Mouse (Mus musculus) cerebellum, postnatal 36 days (tissue): Measurements from ENCODE around the gene Ppp1r3c.
"Not testable (repeated sequence)": the region's sequence is repeated elsewhere in the genome, so short reads cannot be mapped to it uniquely, and the experiment has no call there.

Source experiments
- DNase-seq, 2 experiments: peaks; one replicate each; pipeline ENCODE4 v3.0.0; 2021 to 2022; ENCODE audit warnings: mixed read lengths in 2 of 2

Gene Ppp1r3c

GRCm38 (mm10) chr19:36736537-36736936 is at the start of gene Ppp1r3c:
Gene Ppp1r3c, minus strand, starts transcription at chr19:36736653.
- peak; percentile 65 to 70 for DNase-seq

- no peak for DNase-seq
These were observed 46.7 kb upstream of the Ppp1r3c start for GRCm38 (mm10) chr19:36783179-36783578.

DNA sequence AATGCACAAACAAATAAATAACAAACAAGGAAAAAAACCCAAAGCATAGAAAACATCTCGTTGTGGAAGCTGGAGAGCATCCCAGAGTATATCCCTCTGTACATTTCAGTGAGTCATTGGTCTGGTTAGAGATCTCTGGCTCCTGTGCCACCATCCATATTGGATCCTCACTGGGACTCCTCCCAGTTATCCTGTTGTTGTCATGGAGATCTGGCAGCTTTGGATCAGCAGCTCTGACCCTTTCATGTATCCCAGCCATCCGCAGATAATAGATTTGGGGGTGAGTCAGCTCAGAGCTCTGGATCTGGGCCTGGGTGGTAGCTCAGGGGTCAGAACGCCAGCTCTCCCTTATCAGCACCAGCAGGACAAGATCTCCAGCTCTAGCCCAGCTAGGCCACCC is 46.1 kb upstream of the Ppp1r3c start:
- no peak for DNase-seq

- DNase-seq = no peak
These were observed 45.5 kb upstream of the Ppp1r3c start for GRCm38 (mm10) chr19:36781996-36782395.

DNA sequence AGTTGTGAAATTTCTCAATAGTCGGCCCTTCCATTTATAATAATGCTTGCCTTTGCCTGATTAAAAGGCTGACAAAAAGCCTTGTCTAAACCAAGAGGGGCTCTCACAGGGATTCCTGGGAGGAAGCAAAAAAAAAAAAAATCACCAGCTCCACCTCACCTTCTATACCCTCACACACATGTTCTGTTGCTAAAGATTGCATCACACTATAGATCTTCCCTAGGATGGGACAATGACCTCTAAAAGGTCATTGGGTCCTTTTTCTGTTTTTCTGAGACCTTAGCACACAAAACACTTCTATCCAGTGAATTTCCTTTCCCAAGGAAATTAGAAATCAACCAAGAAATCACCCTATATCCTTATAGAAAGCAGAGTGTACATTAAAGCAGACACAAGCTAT is 43.9 kb upstream of the Ppp1r3c start:
- DNase-seq = no peak

DNA sequence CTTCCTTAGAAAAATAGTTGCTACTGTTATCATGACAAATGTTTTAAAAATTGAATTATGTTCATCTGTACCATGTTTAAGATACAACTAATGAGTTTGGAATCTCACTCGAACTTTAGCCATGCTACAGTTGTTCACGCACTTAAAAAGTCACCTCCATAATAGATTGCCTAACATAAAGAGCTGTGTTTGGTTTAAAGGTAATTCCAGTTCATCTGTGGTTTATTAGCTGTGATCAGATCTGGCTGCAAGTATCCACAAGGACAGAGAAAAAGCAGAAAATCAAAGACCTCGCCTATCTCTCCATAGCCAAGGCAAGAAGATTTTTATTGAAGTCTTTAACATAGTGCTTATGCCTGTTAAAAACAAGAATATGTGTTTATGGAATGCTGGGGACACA is 43.3 kb upstream of the Ppp1r3c start:
- DNase-seq = no peak

GRCm38 (mm10) chr19:36775531-36775930 is 39.1 kb upstream of the Ppp1r3c start:
- DNase-seq = no peak

GRCm38 (mm10) chr19:36773716-36774459 is 37.4 kb upstream of the Ppp1r3c start:
- DNase-seq = peak; percentile 49 to 51

DNA sequence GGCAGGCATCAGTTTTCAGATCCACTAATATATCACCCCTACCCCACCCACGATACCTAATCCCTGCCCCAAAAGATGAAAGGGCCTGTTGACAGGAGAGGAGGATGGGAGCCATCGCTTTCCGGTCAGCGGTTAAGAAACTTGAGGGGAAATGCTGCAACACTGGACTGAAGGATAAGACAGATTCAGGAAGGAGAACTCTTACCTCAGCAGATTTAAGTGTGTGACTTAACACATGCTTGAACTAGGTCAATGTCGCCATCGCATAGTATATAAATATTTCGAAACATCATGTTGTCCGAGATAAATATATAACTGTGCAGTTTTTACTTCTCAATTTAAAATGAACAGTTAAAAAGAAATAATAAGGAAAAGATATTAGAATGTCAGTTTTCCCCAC is 31.6 kb upstream of the Ppp1r3c start:
- no peak for DNase-seq

GRCm38 (mm10) chr19:36764451-36764850 is 28.0 kb upstream of the Ppp1r3c start:
- DNase-seq = no peak

GRCm38 (mm10) chr19:36748996-36749395 is 12.5 kb upstream of the Ppp1r3c start:
- no peak for DNase-seq

GRCm38 (mm10) chr19:36742331-36742730 is 5.9 kb upstream of the Ppp1r3c start:
- DNase-seq = no peak

DNA sequence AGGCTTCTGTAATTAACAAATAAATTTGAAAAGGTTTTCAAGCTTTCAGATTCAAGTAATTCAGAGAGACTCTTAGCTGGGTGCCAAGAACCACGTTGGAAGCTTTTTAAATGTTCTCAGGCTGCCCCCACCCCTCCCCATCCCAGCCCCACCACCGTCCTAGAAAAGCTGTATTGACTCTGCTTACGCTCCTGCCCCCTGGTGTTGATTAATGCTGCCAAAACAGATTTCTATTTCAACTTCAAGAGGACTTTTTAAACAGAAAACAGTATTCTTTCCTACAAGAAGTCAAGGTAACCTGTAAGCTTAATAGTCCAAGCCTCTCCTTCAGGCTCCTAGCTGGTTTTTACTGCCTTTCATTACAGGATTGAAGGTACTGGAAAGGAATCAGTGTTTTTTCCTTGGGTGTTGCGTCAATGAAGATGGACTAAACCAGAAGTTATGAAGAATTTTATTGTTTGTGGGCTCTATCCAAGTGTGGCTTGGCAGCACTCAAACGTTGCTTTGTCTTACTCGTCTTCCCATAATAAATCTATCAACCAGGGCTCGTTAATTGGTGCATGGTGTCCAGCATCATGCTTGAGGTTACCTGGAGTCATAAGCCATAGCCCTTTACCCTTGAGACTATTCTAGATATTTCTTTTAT is 3.2 kb upstream of the Ppp1r3c start:
- no peak for DNase-seq

- DNase-seq = no peak
These were observed 1.6 kb upstream of the Ppp1r3c start for GRCm38 (mm10) chr19:36738009-36738408.

- no peak for DNase-seq
These were observed 634 bp upstream of the Ppp1r3c start for GRCm38 (mm10) chr19:36737087-36737486.

DNA sequence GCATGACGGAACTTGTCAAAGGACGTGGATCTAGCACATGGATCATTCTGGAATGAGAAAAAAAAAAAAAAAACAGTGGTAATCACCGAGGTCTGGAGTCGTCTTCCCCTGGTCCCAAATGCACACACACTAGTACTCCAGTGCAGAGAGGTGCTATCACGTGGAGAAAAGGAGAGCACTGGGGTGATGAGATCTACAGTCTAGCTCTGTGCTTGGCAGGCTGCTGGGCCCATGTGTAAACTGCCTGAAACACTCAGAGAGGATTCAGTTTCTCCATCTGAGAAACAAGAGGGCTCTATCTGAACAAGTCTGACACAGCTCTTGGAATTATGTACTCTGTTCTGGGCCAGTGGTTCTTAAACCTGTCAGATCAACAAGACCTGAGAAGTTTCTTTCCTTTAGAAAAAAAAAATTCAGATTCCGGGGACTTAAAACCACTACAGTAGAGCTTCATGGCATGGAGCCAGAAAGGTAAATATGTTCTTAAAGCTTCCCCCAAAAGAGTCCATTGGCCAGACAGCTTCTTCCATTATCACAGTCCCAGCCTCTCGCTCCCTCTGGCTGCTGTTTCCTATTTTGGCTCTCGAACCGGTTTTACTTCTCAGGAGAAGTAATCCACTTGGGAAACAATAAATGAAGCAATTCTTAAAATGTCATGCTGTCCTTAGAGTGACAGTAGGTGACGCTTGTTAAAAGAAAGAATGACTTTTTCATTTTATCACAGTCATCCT is 2.0 kb downstream of the Ppp1r3c start:
- DNase-seq = no peak

DNA sequence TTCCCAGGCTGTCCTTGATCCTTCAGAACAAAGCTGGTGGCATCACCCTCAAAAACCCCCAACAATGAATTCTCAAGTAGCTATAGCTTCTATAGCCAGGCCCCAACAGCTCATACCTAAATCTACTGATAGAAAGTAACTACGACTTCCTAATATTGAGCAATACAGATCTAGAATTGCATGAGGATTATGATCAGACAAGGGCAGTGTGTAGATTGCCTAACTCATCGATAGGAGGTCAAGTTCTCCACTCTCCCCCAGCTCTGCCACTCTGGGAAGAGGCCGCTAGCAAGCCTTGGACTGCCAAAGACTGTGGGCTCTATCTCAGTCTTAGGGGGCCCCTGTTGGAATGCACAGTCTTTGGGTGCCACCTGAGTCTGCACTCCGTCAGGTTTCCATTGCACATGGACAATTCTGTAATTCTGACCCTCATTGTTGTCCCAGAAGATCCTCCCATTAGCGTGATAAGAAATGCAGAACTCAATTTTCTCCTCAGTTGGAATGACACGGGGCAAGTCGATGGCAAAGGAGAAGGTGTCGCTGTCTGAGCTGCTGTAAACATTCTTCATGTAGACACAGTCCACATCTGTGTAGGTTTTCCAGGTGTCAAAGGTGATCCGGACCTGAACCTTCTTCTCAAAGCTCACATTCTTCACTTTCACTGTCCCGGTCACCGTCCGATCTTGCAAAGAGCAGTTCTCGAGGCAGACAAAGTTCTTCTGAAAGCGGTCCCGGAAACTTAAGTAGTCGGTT is 3.1 kb downstream of the Ppp1r3c start:
- DNase-seq = no peak

DNA sequence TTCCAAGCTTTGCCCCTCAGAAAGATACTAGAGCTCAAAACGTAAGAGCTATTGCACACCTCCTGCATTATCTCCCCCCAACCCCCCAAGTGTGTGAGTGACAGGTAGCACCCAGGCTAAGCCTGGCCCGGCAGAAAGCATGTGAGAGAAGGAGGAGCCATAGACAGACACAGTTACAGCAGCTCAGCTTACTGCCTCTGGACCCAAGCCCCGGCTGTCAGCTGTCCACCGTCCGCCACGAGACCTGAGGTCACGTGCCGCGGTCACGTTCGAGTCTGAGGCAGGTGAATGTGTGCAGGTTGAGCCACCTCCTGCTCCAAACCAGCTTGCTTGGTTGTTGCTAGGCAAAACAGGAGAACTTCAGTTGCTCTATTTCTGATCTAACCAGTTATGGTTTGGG is 5.1 kb downstream of the Ppp1r3c start:
- no peak for DNase-seq

DNA sequence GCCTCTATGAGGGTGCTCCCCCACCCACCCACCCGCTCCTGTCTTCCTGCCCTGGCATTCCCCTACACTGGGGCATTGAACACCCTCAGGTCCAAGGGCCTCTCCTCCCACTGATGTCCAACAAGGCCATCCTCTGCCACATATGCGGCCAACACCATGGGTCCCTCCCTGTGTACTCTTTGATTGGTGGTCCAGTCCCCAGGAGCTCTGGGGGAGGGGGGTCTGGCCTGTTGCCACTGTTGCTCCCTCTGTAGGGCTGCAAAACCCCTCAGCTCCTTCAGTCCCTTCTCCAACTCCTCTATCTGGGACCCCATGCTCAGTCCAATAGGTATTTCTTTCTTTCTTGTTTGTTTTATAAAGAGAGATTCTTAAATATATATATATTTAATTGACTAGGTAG is 6.0 kb downstream of the Ppp1r3c start:
- not testable (repeated sequence) for DNase-seq

GRCm38 (mm10) chr19:36728741-36729460 is 7.6 kb downstream of the Ppp1r3c start:
- no peak for DNase-seq

DNA sequence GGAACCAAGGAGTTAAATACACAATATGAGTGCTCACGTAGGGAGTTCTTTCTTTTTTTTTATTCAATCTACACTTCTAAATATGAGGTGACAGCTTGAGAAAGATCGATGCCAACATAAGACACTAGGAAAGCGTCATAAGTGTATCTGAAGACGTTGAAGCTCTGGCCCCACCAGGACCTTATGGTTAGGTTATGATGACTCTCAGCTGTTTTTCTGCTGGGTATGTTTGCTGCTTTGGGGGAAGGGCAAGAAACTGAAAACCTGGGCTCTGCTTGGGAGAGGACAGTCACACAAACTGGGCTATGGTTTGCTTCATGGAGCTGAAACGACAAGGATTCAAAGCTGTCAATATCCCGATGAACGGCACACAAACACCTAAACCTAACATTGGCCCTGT is 11.5 kb downstream of the Ppp1r3c start:
- DNase-seq = no peak

DNA sequence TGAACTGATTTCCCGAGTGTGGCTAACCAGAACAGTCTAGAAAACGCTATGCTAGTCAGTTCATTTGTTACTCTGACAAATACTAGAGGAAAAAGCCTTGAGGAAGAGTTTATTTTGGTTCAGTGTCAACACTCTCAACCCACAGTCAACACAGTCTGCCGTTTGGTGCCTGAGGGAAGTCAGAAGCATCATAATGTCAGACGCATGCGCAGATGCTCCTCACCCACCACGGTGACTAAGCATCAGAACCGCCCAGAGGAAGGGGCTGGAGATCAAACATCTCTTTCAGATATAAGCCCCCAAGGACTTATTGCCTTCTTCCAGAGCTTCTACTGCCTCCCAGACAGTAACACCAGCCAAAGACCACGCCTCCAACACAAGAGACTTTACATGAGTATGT is 15.3 kb downstream of the Ppp1r3c start:
- DNase-seq = no peak
